Mouse (Mus musculus) lung, postnatal 10 days (tissue): Measurements from ENCODE around the gene Elavl1.
A peak's percentile ranks its signal among the peaks of the same experiment; 100 is the strongest.
"Not testable (repeated sequence)": the region's sequence is repeated elsewhere in the genome, so short reads cannot be mapped to it uniquely, and the experiment has no call there.

Experiments used
- DNase-seq: peaks from one replicate; pipeline ENCODE4 v3.0.0; 2021

Gene Elavl1

DNA sequence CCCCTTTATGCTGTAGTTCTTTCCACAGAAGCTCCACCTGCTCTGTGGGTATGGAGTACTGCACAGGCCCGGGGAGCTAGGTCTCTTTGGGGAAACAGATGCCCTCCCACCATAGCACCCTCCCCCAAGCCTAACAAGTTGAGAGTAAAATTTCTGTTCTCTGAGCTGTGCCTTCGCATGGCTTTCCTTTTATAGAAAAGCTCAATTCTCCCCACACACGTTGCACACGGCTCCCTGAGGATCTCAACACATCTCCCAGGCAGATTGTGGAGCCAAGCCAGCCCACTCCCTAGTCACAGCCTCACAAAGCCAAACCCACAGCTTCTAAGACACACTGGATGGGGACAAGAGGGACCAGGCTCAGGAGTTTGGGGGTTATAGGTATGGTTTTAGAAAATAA, 68.3 kb downstream of the Elavl1 start:
- no peak for DNase-seq

DNA sequence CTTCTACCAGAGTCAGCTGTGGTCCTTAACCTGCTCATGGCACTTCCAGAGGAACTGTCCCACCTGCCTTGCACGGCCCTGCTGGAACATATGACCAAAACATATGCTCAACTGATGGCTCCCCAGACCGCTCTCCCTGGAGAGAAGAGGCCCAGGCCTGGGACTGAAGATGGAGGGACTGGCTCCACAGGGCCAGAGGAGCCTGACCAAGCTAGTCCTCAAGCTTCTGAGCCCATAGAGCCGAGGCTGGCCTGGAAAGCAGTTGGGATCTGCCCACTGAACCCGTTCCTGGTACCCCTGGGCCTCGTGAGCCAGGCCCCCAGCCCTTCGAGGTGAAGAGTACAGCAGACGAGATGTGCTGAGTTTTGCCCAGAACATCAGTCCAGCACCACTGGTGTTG, 69.7 kb downstream of the Elavl1 start:
- not testable (repeated sequence) for DNase-seq

DNA sequence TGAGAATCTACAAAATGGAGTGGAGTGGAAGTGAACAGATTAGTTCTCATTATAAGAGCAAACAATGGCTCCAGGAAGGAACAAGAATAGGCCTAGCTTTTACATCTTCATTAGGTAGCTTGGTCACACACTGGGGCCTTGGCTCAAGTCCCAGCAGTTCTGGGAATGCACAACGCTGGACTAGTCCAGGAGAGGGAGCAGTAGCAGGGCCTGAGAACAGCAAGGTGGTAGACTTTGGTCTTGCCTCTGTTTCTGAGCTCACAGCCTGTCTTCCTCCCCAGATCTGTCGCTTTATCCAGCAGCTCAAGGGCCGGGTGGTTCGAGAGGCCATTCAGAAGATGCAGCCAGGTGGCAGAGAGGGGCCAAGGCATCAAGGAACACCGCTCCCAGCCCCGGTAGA, 71.2 kb downstream of the Elavl1 start:
- peak; percentile 74 for DNase-seq

DNA sequence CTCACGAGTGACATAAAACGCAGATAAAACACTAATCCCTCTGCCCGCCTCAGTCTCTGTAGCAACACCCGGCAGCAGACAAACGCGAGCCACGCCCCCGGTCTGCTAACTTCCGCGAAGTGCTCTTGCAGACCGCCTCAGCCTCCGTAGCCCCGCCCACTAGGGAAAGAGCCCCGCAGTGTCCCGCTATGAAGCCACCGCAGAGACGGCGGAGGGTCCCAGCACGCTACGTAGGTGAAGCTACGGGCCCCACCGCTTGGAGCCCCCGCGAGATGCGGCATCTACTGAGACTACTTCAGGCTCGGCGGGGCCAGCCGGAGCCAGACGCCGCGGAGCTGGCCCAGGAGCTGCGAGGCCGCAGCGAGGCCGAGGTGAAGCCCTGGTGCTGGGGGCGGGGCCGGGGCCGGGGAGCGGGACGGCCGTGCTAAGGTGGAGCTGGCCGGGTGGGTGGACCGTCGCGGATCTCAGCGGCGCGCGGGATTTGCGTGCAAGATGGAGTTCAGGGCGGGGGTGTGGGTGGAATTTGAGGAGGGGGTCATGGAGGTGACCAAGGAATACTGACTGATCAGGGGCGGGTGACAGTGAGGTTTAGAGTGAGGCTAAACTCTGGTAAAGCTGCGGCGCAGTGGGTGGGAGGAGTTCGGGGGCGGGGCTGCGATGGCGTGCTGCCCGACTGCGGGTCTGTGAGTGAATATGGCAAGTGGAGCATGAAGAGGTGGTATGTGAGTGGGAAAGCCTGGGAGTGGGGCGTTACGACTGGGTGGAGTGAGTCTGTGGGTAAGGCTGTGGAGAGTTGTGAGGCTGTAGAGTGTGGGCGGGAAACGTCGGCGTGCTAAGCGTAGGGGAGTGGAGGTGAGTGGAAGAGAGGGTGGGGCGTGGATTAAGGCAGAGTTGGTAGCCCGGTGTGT, 72.0 kb downstream of the Elavl1 start, which contains the start of gene Snapc2:
Snapc2 (plus strand) TSS at position 147 of the 908 bp plus-strand sequence.
- peak; percentile 99 for DNase-seq

DNA sequence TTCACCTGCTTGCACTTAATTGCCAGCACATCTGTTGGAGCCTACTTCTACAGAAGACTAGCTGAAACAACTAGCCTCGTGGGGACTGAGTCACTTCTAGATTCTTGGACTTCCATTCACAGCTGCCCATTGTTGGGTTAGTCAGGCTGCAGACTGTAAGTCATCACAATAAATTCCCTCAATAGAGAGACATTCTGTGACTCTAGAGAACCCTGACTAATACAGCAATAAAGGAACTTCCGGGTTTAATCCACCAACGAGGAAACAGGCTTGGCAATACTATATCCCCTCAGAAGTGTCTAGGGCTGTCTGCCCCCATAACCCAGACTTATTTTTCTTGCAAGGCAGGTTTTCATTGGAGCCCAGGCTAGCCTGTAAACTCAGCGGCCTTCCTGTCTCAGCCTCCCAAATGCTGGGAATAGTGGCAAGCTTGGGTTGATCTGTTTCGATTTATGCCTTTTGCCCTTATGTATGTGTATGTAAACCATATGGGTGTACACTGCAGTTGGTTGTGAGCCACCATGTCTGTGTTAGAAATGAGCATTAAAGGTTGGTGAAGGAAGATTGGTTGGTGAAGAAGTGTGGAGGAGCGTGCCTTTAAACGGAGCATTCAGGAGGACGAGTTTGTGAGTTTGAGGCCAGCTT, 73.0 kb downstream of the Elavl1 start:
- DNase-seq: no peak

DNA sequence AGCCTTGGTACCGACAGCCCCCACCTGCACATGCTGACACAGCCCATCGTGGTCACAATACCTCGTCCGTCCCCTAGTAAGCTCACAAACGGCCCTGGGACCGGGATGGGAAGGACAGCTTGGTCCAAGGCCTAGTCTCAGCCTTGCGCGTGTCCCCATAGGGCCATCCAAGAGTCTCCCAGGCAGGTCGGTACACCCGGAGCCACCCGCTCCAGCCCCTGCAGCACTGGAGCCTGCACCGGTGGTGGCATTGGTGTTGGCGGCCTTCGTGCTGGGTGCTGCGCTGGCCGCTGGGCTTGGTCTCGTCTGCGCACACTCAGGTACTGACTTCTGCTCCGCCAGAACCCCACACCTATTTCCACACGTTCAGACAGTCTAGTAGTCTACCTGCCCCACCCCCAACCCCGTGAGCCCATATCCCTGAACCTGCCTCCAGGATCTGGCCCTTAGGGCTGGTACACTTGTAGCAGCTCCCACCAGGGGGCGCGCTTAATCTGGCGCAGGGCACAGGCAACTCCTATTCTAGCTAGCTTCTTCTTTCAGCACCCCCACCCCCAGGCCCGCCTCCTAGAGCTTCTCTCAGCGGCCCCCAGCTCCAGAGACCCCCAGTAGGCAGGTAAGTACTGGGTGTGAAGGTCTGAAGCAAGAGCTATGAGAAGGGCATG, 74.8 kb downstream of the Elavl1 start:
- peak; percentile 90 for DNase-seq

DNA sequence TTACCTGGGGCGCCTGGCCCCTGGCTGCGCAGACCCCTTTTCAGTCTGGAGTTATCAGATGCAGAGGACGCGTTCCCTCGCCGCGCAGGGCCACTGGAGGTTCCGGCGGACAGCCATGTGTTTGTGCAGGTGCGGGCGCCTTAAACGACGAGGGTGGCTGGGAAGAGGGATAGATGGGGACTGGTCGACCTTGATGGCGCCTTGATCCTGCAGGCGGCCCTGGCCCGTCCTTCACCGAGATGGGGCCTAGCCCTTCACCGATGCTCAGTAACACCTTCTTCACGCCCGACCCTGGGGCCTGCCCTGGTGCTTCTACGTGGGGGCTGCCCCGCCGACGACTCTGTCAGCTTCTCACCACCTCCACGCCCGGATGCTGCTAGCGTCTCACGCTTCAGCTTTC, 76.0 kb downstream of the Elavl1 start:
- DNase-seq: no peak

DNA sequence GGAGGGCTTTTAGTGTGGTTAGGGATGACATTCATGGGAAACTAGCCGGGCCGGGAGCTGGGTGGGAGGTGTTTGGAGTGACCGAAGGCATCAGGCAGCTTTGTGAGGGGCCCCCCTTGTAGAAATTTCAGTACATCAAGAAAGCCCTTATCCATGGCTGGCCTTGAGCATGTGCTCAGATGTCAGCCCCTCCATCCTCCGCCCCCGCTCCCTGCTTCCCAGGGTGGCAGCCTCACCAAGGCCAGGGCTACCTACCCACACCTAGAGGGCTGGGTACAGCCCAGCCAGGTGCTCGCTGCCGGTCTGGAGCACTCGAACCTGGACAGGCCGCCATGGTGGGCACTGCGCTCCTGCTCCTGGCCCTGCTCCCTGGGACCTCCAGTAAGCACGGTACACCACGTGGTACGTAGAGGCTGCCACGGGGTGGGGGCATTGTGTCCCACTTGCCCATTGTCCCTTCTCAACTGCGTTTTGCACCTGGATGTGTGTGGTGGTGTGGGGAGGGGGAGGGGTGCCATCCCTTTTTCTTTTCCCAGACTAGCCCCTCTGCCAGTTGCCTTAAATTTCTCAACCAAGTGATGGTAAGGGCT, 77.2 kb downstream of the Elavl1 start, which contains the start of gene Tgfbr3l:
Tgfbr3l (plus strand) TSS at position 264 of the 590 bp plus-strand sequence.
- no peak for DNase-seq

DNA sequence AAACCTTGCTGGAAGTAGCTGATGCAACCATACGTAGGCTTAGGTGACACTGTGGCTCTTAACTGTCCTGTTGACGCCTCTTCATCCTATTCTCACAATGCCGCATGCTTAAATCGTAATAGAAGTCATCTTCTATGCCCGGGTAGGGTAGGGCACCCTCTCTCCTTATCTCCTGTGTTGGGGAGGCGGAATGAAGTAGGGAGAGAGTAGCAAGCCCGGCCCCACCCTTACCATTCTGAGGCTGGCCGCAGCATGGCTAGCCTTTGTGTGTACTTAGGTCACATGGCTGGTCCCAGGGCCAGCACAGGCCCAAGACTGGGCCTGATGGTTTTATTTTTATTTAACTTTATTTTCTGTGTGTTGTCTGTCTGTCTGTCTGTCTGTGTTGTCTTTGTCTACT, 78.0 kb downstream of the Elavl1 start:
- no peak for DNase-seq

DNA sequence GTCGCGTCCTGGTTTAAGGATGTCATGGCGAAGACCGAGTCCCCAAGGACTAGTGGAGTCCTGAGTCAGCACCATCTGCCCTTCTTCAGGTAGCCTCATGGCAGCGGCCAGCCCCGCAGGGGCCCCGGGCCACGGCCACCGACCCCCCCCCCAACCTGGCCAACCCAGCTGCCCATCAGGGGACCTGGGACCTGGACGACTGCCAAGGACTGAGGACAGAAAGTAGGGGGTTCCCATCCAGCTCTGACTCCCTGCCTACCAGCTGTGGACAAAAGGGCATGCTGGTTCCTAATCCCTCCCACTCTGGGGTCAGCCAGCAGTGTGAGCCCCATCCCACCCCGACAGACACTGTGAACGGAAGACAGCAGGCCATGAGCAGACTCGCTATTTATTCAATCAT, 79.5 kb downstream of the Elavl1 start:
- DNase-seq: no peak

DNA sequence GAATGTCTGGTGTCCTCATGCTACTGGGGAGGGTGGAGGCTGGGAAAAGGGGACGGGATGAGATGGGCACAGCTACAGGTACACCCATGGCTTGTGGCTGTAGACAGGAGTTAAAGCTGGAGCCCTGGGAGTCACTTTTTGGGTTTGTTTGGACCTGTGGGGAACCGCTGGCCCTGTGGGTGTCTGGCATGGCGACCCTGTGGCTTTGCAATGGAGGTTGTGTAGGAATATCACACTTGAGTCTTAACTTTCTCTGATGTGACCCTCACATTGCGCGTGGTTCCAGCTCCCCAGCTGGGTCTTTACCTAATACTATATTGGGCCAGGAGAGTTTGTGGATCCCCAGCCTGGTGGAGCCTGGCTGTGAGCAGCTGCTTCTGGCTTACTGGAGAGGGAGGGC, 80.2 kb downstream of the Elavl1 start:
- DNase-seq: no peak

DNA sequence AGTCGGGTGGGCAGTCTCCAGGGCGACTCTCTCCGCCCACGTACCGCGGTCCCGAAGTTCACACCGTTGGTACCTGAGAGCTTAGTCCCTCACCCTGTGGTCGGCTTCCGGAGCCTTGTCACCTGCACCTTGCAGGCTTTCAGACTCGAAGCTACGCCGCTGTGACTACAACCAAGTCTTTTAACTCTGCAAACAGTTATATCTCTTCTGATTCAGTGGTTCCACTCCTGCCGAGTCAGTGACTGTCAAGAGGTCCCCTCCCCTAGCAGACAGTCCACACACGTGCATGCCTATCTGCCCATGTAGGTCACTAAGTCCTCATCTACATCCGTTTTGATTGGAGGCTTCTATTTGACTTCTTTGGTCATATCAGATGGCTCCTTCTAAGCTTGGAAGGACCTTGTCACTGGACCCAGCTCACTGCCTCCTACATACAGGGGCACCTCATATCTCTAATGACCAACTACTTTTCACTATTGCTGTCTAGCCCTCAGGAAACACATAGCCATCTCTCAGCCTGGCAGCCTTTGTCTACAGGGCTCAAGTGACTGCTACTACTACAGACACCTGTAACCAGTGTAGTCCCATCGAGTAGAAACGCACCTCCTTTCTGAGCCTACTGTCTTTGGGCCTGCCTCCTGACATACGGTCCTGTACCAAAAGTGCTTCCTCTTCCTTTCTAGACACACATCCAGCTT, 85.9 kb downstream of the Elavl1 start:
- no peak for DNase-seq

DNA sequence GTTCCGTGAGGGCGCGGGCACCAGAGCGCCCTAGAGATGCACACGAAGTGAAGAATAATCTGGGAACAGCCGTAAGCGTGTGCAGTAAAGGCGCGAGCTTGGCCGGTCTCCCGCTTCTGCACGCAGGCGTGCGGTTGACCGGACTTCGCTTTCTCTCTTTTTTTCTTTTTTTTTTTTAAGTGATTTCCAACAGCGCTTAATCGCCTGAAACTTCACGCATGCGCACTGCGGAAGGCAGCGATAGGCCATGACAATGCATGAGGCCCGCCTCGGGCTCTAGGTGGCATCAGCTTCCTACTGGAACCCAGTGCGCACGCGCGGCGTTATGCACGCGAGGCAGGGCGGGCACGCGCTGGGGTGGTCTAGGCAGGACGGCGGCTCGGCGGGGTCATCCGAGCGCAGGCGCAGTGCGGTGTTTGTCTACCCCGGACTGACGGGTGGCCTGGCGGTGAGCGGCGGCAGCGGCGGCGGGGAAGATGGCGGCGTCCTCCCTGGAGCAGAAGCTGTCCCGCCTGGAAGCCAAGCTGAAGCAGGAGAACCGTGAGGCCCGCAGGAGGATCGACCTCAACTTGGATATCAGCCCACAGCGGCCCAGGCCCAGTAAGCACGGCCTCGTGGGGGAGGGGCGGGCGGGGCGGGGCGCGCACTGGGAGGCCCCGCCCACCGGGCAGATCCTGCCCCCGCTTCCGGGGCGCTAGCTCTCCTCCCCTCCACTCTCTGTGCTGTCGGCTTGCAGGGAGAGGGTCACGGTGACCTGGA, 86.6 kb downstream of the Elavl1 start, which contains the start of the genes Map2k7 and Gm49320:
Map2k7 (plus strand) TSS at position 307 of the 759 bp plus-strand sequence.
Gm49320 (plus strand) TSS at position 432 of the 759 bp plus-strand sequence.
- DNase-seq: peak; percentile 100

DNA sequence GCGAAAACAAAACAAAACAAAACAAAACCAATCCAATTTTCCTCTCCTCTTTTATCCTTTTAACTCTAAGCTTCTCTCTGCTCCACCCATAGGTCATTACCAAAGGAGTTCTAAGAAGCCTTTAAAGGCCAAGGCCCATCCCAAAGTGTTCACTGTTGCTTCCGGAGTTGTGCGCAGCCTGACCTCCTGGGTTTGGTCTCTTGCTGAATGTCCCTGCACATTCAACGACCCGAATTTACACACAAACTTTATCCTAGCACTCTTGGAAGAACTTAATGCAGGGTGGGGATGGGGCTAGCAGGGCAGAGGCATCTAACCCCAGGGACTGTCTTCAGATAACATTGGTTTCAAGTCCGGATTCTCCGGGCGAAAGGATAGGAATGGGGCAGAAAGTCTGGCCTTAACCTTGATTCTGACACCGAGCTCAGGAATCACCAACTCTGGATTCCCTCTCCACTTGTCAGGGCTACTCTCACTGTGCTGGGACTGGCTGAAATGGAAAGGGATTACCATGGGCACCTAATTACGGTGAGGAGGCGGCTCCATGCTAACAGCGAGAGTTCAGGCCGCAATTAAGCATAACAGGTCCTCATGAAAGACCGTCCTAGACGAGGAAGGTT, 87.3 kb downstream of the Elavl1 start:
- peak; percentile 46 for DNase-seq
